Mouse (Mus musculus): ENCODE measurements around the gene Abcg1. TPM values are rescaled to one million over a fixed set of nuclear protein-coding genes. Genes with fewer than 3 reads are reported as not detected.

The Abcg1 gene
- total RNA-seq, 2 experiments from 2014 or later: 37.4 to 40.6 TPM

DNA sequence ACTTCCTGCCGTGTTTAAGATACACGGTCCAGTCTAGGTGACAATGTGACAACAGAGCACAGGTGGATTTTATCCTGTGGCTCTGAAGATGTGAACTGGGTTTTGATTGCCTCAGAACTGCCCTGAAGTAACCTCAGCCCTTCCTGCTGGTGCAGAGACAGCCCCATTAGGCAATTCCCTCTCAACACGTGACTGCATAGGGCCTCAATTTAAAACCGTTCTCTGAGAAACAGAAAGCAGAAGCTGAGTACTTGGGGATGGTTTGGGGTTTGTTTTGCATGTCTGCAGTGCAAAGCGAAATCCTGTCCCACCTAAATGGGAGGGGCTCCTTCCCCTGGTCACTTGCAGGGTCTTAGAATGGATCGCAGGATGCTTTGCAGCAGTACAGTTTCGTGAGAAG is 17.8 kb upstream of the Abcg1 start:
- no peak for DNase-seq (ENCODE audit: low spot score in 2 of 2)

DNA sequence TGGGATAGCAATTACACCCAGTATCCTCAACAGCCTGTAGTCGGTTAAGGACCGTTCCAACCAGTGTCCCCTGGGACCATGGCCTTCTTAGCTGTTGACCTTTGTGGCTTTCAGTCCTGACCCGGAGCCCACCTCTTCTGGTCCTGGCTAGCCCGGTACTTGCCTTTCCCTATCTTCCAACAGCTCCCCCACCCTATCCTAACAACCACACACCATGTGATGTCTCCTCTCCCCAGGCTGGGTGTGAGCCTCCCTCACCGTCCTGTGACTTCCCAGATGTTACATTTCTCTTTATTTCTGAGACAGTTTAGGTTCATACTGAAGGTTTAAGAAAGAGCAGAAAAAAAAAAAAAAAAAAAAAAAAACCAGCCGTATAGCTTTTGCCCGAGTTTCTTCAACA is 17.1 kb upstream of the Abcg1 start:
- DNase-seq (ENCODE audit: low spot score in 2 of 2): no peak

DNA sequence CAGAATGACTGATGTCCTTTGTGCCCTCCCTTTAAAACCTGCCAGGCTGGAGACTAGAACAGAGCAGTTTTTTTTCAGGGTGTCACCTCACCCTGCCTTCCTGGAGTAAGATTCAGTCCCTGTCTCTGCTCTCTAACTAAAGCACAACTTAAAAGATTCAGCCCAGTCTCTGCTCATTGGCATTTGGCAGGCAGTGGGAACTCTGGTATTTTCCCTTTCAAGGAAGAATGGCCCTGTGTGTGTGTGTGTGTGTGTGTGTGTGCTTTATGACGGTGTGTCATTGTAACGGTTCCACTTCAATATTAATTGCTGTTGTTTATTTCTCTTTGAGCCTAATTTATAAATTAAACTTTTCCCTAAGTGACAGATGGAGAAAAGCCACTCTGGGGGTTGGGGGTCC is 14.7 kb upstream of the Abcg1 start:
- no peak for DNase-seq (ENCODE audit: low spot score in 2 of 2)

DNA sequence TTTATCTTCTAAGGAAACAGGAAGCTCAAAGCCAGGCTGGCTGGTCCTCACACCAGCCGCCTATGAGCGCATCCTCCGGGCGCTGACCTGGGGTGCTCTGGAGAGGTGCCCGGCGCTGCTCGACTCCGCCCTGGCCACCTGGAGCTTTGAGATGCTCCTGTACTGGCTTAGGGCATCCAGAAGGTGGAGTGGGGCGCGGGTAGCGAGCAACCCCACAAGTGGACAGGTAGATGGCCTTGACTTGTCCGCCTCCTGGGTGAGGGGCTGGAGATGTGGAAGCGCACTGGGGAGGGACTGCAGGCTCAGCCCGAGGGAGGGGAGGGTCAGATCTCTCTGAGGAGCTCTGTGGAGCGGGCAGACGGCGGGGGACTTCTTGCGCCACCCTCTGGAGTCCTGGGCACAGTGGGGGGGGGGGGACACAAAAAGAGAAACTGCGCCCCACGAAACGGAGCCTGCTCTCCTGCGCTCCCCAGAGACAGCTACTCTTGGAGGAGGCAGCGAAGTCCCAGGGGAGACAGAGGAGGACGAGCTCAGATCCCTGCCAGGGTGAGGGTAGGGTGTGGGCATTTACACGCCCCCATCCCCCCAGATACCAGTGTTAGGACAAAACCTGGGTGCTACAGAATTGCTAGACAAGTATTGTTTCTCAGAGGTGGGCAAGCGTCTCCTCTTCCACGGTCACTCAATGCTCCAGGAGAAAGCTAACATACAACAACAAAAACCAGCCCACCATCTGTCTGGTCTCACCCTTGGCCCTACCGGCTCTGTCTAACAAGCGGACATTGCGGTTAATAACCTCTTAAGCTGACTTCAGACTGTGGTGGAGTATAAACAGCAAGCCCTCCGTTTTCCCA is 643 bp downstream of the Abcg1 start:
- DNase-seq (ENCODE audit: low spot score in 2 of 2): no peak

DNA sequence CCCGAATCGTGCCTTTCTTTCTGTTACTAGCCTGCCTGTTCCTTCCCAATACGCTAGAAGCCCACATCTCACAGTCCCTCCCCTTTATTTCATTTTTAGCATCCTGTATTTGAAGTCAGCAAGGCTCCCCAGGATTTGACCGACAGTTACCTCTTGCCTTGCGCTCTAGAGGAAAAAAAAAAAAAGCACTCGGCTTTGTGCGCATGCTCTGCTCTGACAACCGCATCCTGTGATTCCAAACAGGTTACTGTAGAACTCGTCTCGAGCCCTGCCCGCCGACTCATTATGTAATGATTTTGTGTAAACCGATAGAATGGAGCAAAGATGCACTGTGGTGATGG is 1.2 kb downstream of the Abcg1 start:
- peak; percentile 64 to 86 for DNase-seq (ENCODE audit: low spot score in 2 of 2)

DNA sequence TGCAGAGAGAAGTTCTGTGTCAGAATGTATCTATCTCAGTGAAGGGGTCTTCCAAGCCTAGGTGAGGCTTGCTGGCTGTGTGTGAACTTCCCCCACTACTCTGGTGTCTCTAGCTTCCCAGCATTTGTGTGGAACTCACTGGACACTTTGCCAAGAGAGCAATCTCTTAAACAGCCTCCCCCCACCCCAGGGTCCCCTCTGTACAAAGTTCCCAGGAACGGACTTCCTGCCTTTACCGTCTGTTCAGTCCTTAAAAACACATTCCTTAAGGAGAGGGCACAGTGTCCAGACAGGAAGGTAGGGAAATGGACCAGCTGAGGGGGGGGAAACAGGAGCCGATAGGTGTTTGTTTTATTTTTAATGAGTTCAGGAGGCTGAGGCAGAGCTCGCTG is 2.7 kb downstream of the Abcg1 start:
- DNase-seq (ENCODE audit: low spot score in 2 of 2): no peak

DNA sequence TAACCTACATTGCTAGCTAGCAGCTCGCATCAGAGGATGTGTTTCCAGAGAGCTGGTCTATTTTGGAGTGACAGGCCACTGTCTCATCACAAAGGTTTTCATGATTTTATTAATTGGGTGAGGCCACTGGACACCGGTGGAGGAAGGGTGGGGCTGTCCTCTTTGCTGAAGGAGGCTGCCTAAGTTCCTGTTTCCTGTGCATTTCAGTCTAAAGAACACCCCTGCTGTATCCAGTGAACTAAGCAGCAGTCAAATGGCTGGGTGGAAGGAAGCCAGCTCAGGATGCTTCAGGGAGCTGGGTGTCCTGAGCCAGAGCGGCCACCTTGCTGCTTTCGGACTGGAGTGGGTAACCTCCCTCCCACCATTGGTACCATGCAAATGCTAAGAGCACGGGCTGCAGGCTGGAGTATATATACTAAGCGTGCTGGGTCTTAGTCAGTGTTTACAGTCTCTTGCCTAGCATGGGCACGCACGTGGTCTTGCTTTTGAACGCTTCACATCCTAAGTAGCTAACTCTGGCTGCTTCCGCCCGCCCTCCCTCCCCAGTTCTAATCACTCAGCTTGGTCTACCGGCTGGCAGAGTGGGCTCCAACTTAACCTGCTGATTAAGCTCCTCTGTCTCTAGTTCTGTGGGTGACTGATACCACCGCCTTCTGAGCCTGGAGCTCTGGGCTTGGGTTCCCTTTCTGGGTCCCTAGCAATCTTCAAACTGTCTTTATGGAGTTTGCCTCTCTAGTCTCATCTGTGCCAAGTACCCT is 3.3 kb downstream of the Abcg1 start:
- no peak for DNase-seq (ENCODE audit: low spot score in 2 of 2)

DNA sequence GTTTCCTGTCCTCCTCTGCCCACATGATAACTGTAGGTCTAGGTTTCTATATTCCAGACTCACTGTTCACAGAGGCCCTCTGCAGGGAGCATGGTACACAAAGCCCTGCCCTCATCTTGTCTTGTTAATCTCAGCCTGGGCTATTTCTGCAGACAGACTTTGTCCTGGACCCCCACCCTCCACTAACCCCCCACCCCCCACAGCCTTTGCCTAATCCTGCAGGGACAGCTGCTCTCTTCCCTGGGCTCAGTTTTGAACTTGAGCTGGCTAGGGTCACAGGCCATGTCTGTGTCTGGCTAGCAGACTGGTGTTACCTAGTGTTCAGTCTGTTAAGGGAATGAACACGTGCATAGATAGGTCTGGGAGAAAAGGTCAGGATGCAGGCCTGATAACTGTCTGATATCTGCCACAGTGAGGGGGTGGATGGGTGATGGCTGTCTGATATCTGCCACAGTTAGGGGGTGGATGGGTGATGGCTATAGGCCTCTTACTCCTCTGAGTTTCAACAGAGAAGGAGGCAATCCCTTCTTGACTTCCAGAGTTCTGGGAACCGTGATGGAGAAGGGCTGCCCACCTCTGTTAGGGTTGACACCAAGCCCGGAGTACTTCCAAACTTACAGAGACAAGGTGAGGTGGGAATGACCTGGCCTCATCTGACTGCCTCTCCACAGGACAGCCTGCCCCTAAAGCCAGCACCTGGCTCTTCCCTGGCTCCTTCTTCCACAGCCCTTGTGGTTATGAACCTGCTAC is 4.0 kb downstream of the Abcg1 start:
- no peak for DNase-seq (ENCODE audit: low spot score in 2 of 2)

DNA sequence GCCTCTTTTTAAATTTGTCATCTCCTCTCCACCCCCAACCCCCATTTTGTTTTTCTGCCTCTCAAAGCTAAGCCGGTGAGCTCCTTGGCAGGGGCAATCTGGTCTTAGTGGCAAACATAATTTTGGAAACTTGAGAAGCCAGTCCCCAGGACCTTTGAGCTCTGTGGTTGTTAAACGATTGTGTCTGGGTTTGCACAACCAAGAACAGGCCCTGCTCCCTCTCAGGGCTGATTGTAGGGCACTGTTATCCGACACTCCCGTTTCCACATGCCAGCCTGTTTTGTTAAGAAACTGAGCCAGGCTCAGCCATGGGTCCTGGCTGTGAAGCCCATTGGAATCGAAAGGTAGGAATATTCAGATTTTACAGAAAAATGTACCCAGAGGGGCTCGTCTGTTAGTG is 8.6 kb downstream of the Abcg1 start:
- DNase-seq (ENCODE audit: low spot score in 2 of 2): no peak

DNA sequence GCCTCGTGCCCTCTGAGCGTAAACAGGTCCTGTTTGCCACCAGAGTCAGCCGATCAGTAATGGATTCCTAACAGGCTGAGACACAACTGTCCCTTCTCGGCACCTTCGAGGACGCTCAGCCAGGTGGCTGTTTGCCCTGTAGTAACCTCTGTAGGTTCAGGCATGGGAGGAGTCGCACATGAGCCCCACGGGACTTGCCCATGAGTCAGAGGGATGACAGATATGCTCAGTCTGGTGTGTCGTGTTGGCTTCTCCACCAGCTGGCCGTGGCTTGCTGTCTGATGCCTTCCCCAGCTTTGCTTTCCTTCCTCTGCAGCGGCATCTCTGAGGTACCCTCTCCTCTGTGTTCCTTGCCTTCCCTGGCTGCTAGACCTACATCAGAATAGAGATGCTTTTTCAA is 9.6 kb downstream of the Abcg1 start:
- no peak for DNase-seq (ENCODE audit: low spot score in 2 of 2)

DNA sequence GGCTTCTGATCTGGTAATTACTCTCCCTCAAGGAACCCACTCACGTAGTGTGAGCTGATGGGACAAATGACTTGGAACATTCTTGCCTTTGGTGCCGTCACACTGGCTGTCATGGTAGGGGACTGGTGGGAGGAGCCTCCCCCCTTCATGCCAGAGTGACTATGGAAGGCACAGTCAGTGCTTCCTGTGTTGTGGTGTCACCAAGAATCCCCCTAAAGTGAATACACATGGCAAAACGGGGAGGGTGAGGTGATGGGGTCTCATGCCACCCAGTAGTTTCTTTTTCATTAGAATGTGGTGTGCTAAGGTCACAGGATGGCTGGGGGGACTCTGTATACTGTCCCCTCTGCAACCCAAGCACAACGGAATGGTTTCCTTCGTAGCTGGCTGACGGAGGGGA is 11.6 kb downstream of the Abcg1 start:
- DNase-seq (ENCODE audit: low spot score in 2 of 2): no peak

DNA sequence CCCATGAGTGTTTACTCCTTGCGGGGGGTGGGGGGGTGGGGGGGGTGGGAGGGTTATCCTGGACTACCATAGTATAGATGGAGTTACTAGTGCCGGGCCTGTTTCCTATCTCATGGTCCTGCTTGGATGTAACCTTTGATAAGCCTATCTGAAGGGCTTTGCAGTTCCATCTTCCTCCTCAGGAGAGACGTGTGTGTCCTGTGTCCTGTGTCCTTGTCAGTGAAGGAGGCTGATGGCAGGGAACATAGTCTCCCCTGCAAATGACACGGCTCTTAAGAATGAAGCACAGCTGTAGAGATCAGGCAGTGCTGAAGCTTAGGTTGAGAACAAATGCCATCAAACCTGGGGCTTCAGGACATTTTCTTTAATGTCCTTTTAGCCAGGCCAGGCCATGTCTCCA is 12.4 kb downstream of the Abcg1 start:
- DNase-seq (ENCODE audit: low spot score in 2 of 2): no peak

DNA sequence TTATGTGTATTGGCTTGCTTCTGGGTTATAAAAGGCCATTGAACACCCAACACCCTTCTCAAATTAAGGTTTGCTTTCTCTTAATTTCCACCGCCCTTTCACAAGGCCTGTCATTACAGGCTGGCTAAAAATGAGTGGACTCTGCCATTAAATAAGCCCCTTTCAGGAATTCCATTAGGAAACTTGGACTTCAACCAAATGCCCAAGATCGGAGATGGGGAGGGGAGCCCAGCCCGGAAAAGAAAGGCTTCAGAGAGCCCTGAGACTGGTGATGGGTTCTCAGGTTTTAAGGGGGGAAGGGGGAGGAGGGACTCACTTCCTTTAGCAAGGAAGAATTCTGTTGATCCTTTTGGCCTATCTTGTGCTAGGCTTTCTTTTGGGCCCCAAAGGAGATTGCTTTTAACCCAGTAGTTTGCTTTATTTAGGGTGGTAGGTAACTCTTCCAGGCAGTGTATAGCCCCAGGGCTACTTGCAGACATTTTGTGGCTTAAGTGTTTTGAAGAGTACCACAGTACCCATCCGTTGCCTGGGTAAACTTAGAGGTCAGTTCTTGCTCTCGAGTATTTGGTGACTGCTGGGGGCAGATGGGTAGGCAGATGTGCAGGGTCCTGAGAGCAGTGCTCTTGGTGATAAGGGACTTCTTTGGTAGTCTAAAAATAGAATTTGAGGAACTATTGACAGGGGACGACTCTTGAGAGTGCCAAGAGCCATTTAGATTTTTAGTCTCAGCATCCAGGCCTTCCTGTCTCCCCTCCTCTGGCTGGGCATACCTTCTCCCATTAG is 13.1 kb downstream of the Abcg1 start:
- no peak for DNase-seq (ENCODE audit: low spot score in 2 of 2)

DNA sequence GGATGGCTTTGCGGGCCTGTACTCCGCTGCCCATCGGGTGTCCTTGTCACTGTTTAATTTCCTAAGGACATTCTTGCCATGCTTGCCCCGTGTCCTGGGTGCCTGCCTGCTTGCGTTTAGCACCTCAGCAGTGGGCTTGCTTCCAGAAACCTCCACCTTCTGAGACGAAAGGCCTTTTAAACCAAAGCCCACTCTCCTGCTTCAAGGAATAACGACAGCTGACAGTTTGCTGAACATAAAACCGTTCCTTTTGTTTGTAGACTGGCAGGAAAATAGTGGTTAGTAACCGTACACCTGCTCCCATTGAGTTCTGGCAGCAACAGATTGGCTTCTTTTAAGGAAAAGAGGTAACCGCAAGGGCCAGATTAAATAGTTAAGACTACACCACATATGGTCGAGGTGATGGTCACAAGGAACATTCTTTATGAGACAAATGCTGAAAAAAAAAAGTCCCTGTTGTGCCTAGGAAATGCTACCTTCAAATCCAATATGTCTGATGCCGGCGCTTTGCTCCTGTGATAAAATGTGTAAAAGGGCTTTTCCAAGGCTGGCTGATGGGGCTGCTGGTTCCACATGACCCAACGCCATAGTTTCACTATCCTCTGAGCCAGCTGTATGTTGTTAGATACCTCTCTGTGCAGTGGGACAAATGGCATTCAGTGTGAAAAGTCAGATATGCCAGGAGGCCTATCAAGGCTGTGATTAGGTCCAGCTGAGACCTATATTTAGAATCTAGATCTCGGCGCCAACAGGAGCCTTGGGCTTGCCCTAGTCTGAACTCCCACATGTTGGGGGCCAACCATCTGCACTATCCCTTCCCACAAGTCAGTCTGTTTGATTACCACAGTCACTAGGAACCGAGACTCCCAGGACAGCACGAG is 14.2 kb downstream of the Abcg1 start:
- DNase-seq (ENCODE audit: low spot score in 2 of 2): no peak

DNA sequence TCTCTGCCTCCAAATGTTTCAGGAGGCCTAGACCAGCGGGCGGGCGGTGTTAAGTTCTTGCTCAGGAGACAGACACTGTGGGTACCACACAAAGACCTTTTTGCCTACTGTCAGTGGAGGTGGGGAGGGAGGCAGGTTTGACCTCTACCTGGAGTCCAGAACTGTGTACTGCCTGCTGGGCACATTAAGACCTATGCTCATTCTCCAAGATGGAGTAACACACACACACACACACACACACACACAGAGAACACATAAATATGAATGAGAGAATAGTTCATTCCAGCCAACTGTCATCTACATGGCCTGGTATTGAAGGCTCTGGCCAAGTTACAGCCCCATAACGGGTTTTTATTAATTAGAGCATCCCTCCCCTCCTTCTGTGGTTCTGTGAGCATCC is 15.4 kb downstream of the Abcg1 start:
- DNase-seq (ENCODE audit: low spot score in 2 of 2): no peak

DNA sequence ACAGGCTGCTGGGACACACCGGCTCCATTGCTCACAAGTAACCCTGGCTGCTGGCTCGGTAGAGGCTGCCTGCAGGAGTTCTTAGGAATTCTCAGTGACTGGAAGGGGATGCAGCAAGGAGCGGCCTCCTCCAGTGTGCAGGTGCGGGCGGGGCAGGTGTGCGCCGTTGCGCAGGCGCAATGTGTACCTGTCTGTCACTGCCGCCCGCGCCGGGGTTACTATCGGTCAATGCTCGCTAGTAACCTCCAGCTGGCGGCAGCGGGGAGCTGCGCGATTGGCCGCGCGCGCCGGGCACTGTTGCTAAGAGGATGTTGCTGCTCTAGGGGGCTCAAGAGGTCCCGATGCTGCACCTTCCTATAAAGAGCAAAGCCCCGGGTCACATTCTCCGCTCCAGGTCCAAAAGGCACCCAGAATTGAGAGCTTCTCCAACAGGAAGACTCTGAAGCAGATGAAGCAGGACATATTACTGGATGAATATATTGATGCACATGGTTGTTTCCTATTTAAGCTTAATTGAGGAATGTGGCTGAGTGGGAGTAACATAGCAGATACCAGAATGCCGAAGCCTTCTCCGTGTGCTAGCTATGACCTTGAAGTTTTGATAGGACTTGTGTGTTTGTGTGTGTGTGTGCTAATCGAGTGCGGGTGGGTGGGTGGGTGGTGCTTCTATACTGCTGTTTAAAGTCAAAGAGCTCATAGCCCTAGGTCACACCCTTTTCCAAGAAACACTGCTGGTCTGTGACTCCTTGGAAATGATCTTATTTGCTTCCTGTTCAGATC is 16.0 kb downstream of the Abcg1 start:
- peak; percentile 64 to 80 for DNase-seq (ENCODE audit: low spot score in 2 of 2)

DNA sequence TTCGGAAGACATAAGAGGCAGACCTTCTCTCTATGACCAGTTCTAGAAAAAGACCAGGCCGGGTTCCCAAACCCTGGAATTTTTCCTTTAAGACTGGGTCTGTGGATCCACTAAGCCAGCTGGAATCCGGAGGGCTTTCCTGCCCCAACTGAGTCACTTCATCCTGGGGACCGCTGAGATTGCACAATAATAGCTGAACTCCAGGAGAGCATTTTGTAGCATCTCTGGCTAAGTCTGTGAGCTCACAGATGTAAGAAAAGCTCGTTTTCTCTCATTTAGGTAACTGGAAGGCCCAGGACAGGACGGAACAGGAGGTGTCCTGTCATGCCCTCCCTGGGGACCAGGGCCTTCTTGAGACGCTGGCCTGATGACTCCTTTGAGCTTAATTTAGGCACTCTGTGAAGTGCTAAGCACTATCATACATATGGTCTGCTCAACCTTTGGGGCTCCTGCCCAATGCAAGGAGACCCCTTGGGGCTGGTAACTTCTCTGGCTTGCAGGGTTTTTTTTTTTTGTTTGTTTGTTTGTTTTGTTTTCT is 16.6 kb downstream of the Abcg1 start:
- DNase-seq (ENCODE audit: low spot score in 2 of 2): no peak

DNA sequence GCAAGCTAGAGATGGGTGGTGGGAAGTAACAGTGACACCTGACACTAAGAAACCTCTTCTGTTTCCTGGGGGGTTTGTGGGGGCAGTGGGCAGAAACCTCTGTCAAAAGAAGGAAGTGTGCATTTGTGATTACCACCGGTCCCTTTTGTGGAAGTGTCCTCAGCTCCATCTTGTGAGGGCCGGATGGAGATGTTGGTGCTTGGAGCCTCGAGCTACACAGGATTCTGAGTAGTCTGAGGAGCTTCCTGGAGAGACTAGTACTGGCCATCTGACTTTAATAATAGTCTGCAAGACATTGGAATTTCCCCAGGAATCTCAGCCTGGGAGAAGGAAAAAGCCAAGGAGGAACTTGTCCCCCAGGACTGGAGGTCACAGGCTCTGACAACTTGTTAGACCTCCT is 17.2 kb downstream of the Abcg1 start:
- DNase-seq (ENCODE audit: low spot score in 2 of 2): no peak

DNA sequence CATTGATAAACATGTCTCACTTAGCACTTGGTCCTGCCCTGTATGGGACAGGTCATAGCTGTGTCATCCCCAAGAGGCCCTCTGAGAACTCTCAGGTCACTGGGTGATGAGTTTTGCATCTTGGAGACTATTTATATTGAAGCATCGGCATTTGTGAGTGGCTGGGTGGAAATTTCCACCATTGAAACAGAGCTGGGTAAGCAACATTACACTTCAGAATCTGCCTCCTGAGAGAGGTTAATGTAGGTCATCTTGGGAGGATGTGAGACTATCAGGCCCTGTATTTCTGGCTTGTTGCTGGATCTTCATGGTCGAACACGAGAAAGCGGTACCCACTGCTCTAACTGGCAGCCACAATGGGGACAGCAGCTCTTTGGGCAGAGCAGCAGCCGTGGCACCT is 18.0 kb downstream of the Abcg1 start:
- no peak for DNase-seq (ENCODE audit: low spot score in 2 of 2)
